Mouse (Mus musculus) intestine, embryonic 16.5 days (tissue): ENCODE data around the gene Ptpn12. TPM values are rescaled to one million over a fixed set of nuclear protein-coding genes. Genes with fewer than 3 reads are reported as not detected.
"Not testable (repeated sequence)": the region's sequence is repeated elsewhere in the genome, so short reads cannot be mapped to it uniquely, and the experiment has no call there.

Source experiments
- ATAC-seq: fragments of 200-750 bp; cut with Nextera tagmentation; 2 replicates; pipeline ENCODE4 v1.8.0; 2017; ENCODE audit warnings: moderate TSS enrichment, moderate library complexity
- H3K27ac ChIP-seq: fragments of 300-500 bp; sonication (generic); 2 replicates; pipeline ENCODE4 v1.5.1; 2014; ENCODE audit warnings: mild to moderate bottlenecking, low read length
- H3K27me3 ChIP-seq: fragments of 300-500 bp; sonication (generic); replicated peaks from 2 replicates; pipeline ENCODE4 v1.6.1; 2014; ENCODE audit warnings: low read length, control low read depth, mixed read lengths; ENCODE audit not compliant: control insufficient read depth, insufficient read depth
- H3K36me3 ChIP-seq: fragments of 300-500 bp; sonication (generic); 2 replicates; pipeline ENCODE4 v1.6.1; 2014; ENCODE audit warnings: low read length, control low read depth; ENCODE audit not compliant: control insufficient read depth, insufficient read depth
- H3K4me1 ChIP-seq: fragments of 300-500 bp; sonication (generic); 2 replicates; pipeline ENCODE4 v1.6.1; 2014; ENCODE audit warnings: low read length, control low read depth, mixed read lengths; ENCODE audit not compliant: control insufficient read depth, insufficient read depth
- H3K4me2 ChIP-seq: fragments of 300-500 bp; sonication (generic); 2 replicates; pipeline ENCODE4 v1.6.1; 2014; ENCODE audit warnings: low read depth, low read length, control low read depth
- H3K4me3 ChIP-seq: fragments of 300-500 bp; sonication (generic); 2 replicates; pipeline ENCODE4 v1.5.1; 2014; ENCODE audit warnings: mild to moderate bottlenecking, low read length
- H3K9ac ChIP-seq: fragments of 300-500 bp; sonication (generic); 2 replicates; pipeline ENCODE4 v1.6.1; 2014; ENCODE audit warnings: low read depth, low read length
- H3K9me3 ChIP-seq: fragments of 300-500 bp; sonication (generic); 2 replicates; pipeline ENCODE4 v1.6.1; 2016; ENCODE audit warnings: low read length, control low read depth; ENCODE audit not compliant: control insufficient read depth
- WGBS: fragments of 180-500 bp; shearing (Covaris S2); extraction: QIAGEN DNeasy Blood & Tissue Kit; methylation state at CpG from one replicate; pipeline ENCODE4 v1.1.7; 2014; 5-methylcytosine and 5-hydroxymethylcytosine counted together
- polyA plus RNA-seq: library from polyadenylated mRNA; unstranded; fragments of >200 nt; fragmentation: Nextera tagmentation; extraction: Ambion mirVana; gene quantifications from 2 replicates; pipeline ENCODE4 v1.2.1, GENCODE M21; 2015

The Ptpn12 gene
- polyA plus RNA-seq, 1 experiment from 2014 or later = 10.6 TPM

DNA sequence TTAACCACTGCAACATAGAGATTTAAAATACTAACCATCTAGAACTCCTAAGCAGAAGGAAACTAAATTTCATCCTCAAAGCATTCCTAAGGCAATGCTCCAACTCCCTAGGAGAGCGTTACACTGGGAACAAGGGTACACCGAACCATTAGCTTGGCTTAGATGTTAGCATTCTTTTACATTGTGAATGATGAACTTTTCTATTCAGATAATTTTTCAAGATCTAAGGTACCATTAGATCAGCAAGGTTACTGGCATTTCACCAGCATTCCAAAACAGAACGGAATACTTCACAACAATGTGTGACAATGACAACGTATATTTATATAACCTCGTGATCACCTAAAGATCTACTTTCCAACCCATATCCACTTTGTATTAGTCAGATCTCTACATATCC lies 105.6 kb downstream of the Ptpn12 start:
- Histone ChIP-seq H3K4me2 (peak overlapping the region; percentile 66), H3K27ac (no peak overlapping the region), H3K4me1 (peaks cover 11% of the 10 kb centered on the region), H3K9ac (peak overlapping the region; percentile 99), H3K27me3 (no peaks in the 10 kb centered on the region), H3K4me3 (peak overlapping the region; percentile 97), H3K9me3 (no peaks in the 10 kb centered on the region), H3K36me3 (no peaks in the 10 kb centered on the region)
- no peak for ATAC-seq
- WGBS = 9% methylated on average over 5 of the region's 5 CpGs

DNA sequence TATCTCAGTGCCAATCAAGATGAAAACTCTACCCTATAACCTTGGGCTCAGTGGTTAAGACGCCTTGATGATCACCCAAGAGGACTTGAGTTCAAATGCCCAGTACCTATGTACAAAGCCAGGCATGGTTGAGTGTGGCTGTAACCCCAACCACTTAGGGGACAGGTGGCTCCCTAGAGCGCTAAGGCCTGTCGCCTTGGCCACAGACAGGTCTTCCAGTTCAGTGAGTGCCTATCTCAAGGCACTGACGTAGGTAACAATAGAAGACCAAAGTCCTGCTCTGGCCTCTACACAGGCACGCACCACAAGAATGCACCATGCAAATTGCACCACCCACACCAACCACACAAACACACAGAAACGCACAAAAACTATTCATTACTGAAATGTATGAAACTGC lies 108.8 kb downstream of the Ptpn12 start:
- Histone ChIP-seq H3K36me3 (no peaks in the 10 kb centered on the region), H3K27me3 (no peaks in the 10 kb centered on the region), H3K4me2 (no peak overlapping the region), H3K27ac (no peak overlapping the region), H3K4me1 (peaks cover 8% of the 10 kb centered on the region; the same call in 1 of the 2 replicates), H3K9ac (no peak overlapping the region), H3K4me3 (no peak overlapping the region), H3K9me3 (no peaks in the 10 kb centered on the region)
- ATAC-seq = no peak; the same call in 1 of the 2 replicates
- 86% methylated on average over 6 of the region's 6 CpGs for WGBS

DNA sequence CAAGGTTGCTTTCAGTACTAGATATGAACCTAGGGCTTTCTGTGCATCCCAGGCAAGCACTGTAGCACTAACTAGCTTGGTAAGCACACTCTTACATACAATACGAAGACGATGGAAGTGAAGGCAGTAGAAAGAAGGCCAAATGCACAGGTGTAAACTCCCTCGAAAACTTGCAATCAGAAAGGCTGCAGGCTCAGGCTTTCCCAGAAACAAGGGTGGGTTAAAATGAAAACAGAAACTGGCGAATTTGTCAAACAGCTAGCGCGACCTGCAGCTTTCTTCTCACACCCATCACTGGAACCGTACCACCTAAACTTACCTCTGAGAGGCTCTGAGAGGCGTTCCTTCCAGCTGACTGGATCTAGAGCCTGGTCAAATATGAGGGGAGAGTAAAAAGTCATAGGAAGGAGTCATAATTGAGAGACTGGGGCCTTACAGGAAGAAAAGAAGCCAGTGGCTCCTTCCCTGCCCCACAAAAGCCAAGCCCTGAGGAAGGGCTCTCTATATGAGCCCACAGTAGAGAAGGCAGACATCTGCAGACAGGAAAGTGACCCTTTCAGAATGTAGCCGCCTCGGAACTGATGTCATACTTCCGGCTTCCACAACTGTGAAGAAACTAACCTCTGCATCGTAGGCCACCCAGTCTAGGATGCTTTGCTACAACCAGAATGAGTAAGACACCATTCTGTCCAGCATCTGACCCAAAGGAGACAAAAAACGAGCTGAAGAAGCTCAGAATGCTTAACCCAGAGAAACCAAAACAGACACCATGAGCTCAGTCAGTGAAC lies 110.6 kb downstream of the Ptpn12 start:
- H3K9me3 ChIP-seq = no peaks in the 10 kb centered on the region
- H3K4me1 ChIP-seq = peaks cover 14% of the 10 kb centered on the region; the same call in 1 of the 2 replicates
- no peaks in the 10 kb centered on the region for H3K27me3 ChIP-seq
- WGBS = 62% methylated on average over 13 of the region's 13 CpGs
- no peak overlapping the region for H3K9ac ChIP-seq
- H3K4me2 ChIP-seq = no peak overlapping the region
- H3K36me3 ChIP-seq = no peaks in the 10 kb centered on the region
- ATAC-seq = no peak
- H3K27ac ChIP-seq = no peak overlapping the region
- no peak overlapping the region for H3K4me3 ChIP-seq

DNA sequence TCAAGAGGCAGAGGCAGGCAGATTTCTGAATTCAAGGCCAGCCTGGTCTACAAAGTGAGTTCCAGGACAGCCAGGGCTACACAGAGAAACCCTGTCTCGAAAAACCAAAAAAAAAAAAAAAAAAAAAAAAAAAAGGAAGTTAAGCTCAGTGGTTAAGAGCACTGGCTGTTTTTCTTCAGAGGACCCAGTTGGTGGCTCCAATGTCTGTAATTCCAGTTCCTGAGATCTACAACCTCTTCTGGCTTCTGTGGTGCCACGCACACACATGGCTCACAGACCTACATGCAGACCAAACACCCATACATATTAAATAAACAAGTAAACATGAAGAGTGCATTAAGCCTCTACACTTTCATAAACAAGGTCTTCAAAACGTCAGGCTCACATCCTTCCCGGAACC lies 111.9 kb downstream of the Ptpn12 start:
- H3K4me3 ChIP-seq, H3K36me3 ChIP-seq, H3K27me3 ChIP-seq, H3K9me3 ChIP-seq, ATAC-seq, H3K4me2 ChIP-seq, H3K27ac ChIP-seq, H3K9ac ChIP-seq: not testable (repeated sequence)
- WGBS = 74% methylated on average over 3 of the region's 4 CpGs
- H3K4me1 ChIP-seq = peaks cover 14% of the 10 kb centered on the region; the same call in 1 of the 2 replicates

DNA sequence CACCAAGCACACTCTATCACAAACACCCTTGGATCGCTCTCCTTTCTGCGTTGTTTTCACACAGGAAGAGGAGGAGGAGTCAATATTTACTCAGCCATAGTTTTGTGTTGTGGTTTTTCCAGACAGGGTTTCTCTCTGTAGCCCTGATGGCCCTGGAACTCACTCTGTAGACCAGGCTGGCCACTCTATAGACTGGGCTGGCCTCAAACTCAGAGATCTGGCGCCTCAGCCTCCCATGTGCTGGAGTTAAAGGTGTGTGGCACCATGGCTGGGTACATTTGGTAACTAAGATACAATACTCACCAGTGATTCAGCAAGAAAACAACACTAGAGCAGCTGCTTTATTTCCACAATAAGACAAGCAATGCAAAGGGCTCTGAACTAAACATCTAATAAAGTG lies 113.2 kb downstream of the Ptpn12 start:
- no peaks in the 10 kb centered on the region for H3K36me3 ChIP-seq
- H3K9ac ChIP-seq = no peak overlapping the region
- no peaks in the 10 kb centered on the region for H3K27me3 ChIP-seq
- H3K4me1 ChIP-seq = peaks cover 17% of the 10 kb centered on the region
- 82% methylated on average over 3 of the region's 3 CpGs for WGBS
- no peak overlapping the region for H3K27ac ChIP-seq
- no peak overlapping the region for H3K4me3 ChIP-seq
- no peak overlapping the region for H3K4me2 ChIP-seq
- H3K9me3 ChIP-seq = no peaks in the 10 kb centered on the region
- ATAC-seq = no peak

DNA sequence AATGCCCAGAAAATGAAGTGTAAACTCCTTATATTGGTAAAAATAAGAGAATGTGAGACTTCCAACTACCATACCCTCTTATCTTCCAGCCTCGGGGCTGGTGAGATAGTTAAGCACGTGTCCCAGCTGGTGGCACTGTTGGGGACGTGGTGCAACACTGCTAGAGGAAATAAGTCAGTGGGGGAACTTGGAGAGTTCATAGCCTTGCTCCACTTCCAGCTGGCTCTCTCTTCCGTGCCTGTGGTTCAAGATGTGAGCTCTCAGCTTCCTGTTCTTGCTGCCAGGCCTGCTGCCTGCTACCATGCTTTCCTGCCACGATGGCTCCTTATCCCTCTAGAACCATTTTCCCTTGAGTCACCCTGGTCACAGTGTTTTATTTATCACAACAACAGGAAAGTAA lies 114.5 kb downstream of the Ptpn12 start:
- WGBS = 35% methylated on average over 5 of the region's 5 CpGs
- Histone ChIP-seq H3K4me1 (peaks cover 11% of the 10 kb centered on the region), H3K4me2 (no peak overlapping the region), H3K9ac (no peak overlapping the region), H3K27ac (no peak overlapping the region), H3K9me3 (no peaks in the 10 kb centered on the region), H3K27me3 (no peaks in the 10 kb centered on the region), H3K4me3 (no peak overlapping the region), H3K36me3 (no peaks in the 10 kb centered on the region)
- peak; percentile 76 for ATAC-seq

DNA sequence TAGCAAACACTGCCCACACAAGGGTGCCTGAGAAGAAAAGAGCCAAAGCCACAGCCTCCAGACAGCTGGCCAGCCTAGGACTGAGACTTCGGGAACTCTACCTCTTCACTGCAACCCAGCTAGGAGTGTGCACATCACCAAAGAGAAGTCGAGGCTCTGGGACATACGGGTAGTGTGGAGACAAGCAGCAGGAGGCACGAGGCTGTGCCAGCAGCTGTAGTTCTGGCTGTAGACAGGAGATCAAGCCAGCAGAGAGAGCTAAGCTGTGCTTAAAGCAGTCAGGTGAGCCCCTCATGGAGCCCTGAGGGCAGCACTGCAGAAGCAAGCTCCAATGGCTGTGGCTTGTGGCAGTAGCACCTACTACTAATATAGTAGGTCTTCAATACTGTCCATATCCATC lies 115.0 kb downstream of the Ptpn12 start:
- Histone ChIP-seq H3K9ac (no peak overlapping the region), H3K4me1 (peaks cover 11% of the 10 kb centered on the region), H3K4me3 (no peak overlapping the region), H3K27me3 (no peaks in the 10 kb centered on the region), H3K27ac (no peak overlapping the region), H3K4me2 (no peak overlapping the region), H3K36me3 (no peaks in the 10 kb centered on the region), H3K9me3 (no peaks in the 10 kb centered on the region)
- 81% methylated on average over 4 of the region's 4 CpGs for WGBS
- 0 out of 2 replicates have a peak, but pooled peaks have one; percentile 13 for ATAC-seq

DNA sequence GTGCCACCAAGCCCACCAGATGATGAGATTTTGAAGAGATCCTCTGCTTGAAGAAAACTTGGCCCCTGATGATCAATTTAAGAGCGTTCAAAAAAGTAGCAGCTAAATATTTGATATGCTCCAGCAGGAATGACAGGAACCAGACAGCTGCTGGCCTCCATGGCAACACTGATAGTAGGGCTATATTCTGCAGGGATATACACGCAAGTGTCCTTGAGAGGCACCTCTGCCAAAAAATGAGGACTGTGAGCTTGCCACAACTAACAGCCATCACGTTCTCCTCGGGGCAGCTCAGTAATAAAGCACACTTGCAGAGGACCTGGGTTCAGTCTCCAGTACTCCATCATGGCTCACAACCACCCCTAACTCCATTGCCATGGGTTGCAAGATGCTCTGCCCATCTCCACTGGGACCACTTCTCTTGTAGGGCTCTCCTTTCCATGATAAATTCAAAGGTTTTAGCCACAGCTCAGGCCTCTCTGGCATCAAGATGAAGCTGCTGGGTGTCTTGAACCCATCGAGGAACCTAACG lies 115.6 kb downstream of the Ptpn12 start:
- Histone ChIP-seq H3K27ac (no peak overlapping the region), H3K4me2 (no peak overlapping the region), H3K27me3 (no peaks in the 10 kb centered on the region), H3K9ac (no peak overlapping the region), H3K36me3 (no peaks in the 10 kb centered on the region), H3K4me3 (no peak overlapping the region), H3K4me1 (peaks cover 9% of the 10 kb centered on the region), H3K9me3 (no peaks in the 10 kb centered on the region)
- ATAC-seq = no peak
- WGBS = 78% methylated on average over 6 of the region's 6 CpGs

DNA sequence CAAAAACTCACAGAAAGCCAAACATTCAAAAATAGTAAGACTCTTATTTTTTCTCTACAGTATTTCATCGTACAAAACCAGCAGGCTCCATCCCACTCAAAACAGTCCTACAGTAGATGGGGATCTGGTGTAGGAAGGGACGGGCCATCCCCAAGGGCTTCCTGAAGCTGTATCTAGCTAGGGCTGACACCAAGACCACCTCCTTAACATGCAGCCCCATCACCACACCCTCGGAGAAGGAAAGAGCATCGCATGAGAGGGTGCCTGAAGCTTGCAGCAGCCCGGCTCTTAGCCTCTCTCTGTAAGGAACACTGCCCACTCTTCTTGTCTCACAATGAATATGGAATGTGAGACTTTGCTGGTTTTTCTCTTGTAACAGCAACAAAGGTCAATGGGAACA lies 117.2 kb downstream of the Ptpn12 start:
- no peak overlapping the region for H3K27ac ChIP-seq
- no peak overlapping the region for H3K9ac ChIP-seq
- H3K9me3 ChIP-seq = no peaks in the 10 kb centered on the region
- WGBS = 82% methylated on average over 5 of the region's 5 CpGs
- no peak overlapping the region for H3K4me2 ChIP-seq
- ATAC-seq = no peak
- H3K27me3 ChIP-seq = no peaks in the 10 kb centered on the region
- peaks cover 8% of the 10 kb centered on the region for H3K4me1 ChIP-seq
- H3K36me3 ChIP-seq = no peaks in the 10 kb centered on the region
- H3K4me3 ChIP-seq = no peak overlapping the region
